Mouse (Mus musculus) midbrain, embryonic 14.5 days (tissue): ENCODE results near the gene Kctd15. TPM values are rescaled to one million over a fixed set of nuclear protein-coding genes. Genes with fewer than 3 reads are reported as not detected.

Experiments
- ATAC-seq: fragments of 200-750 bp; cut with Nextera tagmentation; 2 replicates; pipeline ENCODE4 v1.8.0; 2017; ENCODE audit warnings: moderate number of reproducible peaks, moderate library complexity; ENCODE audit not compliant: low FRiP score, low TSS enrichment
- DNase-seq: peaks from one replicate; pipeline ENCODE4 v3.0.0-alpha.2; 2015
- H3K27ac ChIP-seq: fragments of 300-500 bp; sonication (generic); replicated peaks from 2 replicates; pipeline ENCODE4 v1.5.1; 2014; ENCODE audit warnings: mild to moderate bottlenecking, low read depth, low read length, moderate library complexity
- H3K27me3 ChIP-seq: fragments of 300-500 bp; sonication (generic); 2 replicates; pipeline ENCODE4 v1.6.1; 2014; ENCODE audit warnings: low read length, control low read depth, mixed read lengths; ENCODE audit not compliant: control insufficient read depth, insufficient read depth
- H3K36me3 ChIP-seq: fragments of 300-500 bp; sonication (generic); 2 replicates; pipeline ENCODE4 v1.6.1; 2014; ENCODE audit warnings: low read length, control low read depth; ENCODE audit not compliant: control insufficient read depth, insufficient read depth
- H3K4me1 ChIP-seq: fragments of 300-500 bp; sonication (generic); 2 replicates; pipeline ENCODE4 v1.6.1; 2014; ENCODE audit warnings: mild to moderate bottlenecking, antibody characterized with exemption, low read length, control low read depth; ENCODE audit not compliant: control insufficient read depth, insufficient read depth
- H3K4me2 ChIP-seq: fragments of 300-500 bp; sonication (generic); 2 replicates; pipeline ENCODE4 v1.6.1; 2014; ENCODE audit warnings: mild to moderate bottlenecking, low read length, moderate library complexity
- H3K4me3 ChIP-seq: fragments of 300-500 bp; sonication (generic); replicated peaks from 2 replicates; pipeline ENCODE4 v1.5.1; 2014; ENCODE audit warnings: low read depth, low read length
- H3K9ac ChIP-seq: fragments of 300-500 bp; sonication (generic); replicated peaks from 2 replicates; pipeline ENCODE4 v1.6.1; 2014; ENCODE audit warnings: mild to moderate bottlenecking, low read length, moderate library complexity
- H3K9me3 ChIP-seq: fragments of 300-500 bp; sonication (generic); 2 replicates; pipeline ENCODE4 v1.6.1; 2016; ENCODE audit warnings: low read length, control low read depth, mixed read lengths; ENCODE audit not compliant: control insufficient read depth
- WGBS: fragments of 180-500 bp; shearing (Covaris S2); extraction: QIAGEN DNeasy Blood & Tissue Kit; methylation state at CpG from one replicate; pipeline ENCODE4 v1.1.7; 2014; 5-methylcytosine and 5-hydroxymethylcytosine counted together
- polyA plus RNA-seq: library from polyadenylated mRNA; unstranded; fragments of >200 nt; fragmentation: Nextera tagmentation; extraction: Ambion mirVana; gene quantifications from 2 replicates; pipeline ENCODE4 v1.2.1, GENCODE M21; 2014

Kctd15 gene
- polyA plus RNA-seq, 1 experiment from 2014 or later, result 17.5 TPM

DNA sequence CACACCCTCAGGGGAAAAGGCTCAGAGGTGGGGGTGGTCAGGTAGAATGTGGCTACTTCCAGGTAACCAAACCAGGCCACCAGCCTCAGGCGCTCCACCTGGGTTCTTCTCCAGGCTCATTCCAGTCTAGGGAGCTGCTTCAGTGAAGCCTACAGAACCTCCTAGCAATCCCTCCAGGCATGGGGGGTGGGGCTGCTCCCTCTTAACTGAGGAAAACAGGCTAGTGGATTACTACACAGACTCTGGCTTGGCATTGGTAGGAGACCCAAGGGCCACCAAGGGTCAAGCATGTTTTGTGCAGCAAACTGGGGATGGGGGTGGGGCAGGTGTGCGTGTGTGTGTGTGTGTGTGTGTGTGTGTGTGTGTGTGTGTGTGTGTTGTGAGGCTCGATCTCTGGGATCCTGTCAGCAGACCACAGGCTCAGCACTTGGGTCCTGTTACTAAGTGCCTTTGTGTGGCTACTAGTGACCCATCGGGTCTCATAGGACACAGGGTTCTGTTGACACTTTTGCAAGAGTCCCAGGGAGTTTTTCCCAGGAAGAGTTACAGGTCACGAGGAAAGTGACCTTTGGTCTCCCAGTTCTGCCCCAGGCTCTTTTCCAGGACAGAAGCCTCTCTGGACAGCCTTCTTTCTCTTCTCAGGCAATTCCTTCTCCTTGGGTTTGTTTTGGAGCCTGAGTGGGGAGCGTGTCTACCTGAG lies 3.0 kb upstream of the Kctd15 start:
- Histone ChIP-seq H3K27me3 (no peaks in the 10 kb centered on the region), H3K9me3 (no peaks in the 10 kb centered on the region), H3K36me3 (no peaks in the 10 kb centered on the region), H3K9ac (no peak overlapping the region), H3K4me3 (no peak overlapping the region), H3K4me1 (peaks cover 15% of the 10 kb centered on the region), H3K4me2 (no peak overlapping the region), H3K27ac (no peak overlapping the region)
- 75% methylated on average over 6 of the region's 6 CpGs for WGBS
- no peak for DNase-seq
- ATAC-seq, result no peak

DNA sequence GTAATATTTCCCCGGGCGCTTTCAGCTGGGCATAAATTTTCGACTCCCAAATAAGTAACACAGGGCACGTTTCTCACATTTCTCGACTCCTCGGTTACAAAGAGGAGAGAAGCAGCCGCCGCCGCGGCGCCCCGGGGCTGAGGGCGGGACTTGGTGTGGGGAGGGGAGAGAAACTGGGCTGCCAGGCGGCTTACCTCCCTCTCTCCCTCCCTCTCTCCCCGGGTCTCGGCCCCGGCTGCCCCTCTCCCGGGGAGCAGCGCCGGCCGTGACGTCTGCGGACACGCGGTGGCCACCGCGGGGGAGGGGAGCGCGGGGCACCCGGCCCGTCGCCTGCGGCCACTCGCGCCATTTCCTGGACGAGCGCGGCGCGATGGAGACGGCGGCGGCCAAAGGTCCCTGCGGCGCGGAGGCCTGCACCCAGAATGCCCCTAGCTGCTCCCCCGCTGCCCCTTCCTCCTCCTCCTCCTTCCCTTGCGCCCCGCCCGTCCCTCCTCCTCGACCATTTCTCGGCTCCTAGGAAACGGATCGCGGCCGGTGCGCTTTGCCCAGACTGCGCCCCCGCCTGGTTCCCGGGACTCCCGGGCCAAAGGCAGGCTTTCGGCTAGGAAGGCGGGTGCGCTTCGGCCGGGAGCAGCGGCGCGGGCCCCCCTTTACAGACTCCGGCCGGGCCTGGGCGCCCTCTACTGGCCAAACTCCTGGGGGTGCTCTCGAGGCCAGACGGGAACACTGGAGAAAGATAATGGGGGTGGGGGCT lies 1.3 kb downstream of the Kctd15 start:
- peak overlapping the region; percentile 100 for H3K27ac ChIP-seq
- DNase-seq, result peak; percentile 96
- under 1% methylated on average over 57 of the region's 74 CpGs for WGBS
- H3K9ac ChIP-seq, result peak overlapping the region; percentile 98
- H3K9me3 ChIP-seq, result no peaks in the 10 kb centered on the region
- peaks cover 27% of the 10 kb centered on the region for H3K4me1 ChIP-seq
- H3K36me3 ChIP-seq, result no peaks in the 10 kb centered on the region
- peak overlapping the region; percentile 93 for H3K4me2 ChIP-seq
- peak; percentile 79 for ATAC-seq
- peak overlapping the region; percentile 84 for H3K4me3 ChIP-seq
- H3K27me3 ChIP-seq, result no peaks in the 10 kb centered on the region

DNA sequence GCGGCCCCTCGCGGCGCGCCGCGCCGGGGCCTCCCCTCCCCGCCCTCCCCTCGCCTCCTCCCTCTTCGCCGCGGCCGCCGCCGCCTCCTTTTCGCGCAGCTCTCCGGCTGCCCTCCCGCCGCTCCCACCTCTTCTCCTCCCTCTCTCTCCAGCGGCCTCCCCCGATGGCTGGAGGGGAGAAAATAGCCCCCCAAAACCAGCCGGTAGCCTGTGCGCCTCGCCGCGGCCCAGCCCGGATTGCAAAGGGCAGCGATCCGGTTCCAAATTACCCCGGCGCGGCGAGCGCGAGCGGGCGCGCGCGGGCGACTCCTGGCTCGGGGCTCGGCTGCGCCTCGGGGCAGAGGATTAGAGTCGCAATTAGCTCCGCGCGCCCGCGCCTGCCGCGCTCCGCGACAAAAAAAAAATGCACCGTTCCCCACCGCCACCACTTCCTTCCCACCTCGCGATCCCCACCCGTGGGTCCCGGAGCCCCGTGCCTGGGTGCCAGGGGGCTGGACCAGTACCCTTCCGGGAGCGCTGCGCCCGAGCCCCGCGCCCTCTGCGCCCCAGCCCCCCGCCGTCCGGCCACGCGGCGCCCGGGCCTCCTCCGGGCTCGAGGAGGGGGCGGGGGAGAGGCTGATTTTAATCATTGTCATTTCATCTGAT lies 2.0 kb downstream of the Kctd15 start:
- Histone ChIP-seq H3K4me1 (peaks cover 30% of the 10 kb centered on the region), H3K36me3 (peaks cover 6% of the 10 kb centered on the region), H3K9me3 (no peaks in the 10 kb centered on the region), H3K4me2 (peak overlapping the region; percentile 93), H3K27ac (peak overlapping the region; percentile 100), H3K9ac (peak overlapping the region; percentile 98), H3K27me3 (no peaks in the 10 kb centered on the region), H3K4me3 (peak overlapping the region; percentile 84)
- peak; percentile 91 for DNase-seq
- WGBS, result under 1% methylated on average over 64 of the region's 81 CpGs
- peak; percentile 51 for ATAC-seq

DNA sequence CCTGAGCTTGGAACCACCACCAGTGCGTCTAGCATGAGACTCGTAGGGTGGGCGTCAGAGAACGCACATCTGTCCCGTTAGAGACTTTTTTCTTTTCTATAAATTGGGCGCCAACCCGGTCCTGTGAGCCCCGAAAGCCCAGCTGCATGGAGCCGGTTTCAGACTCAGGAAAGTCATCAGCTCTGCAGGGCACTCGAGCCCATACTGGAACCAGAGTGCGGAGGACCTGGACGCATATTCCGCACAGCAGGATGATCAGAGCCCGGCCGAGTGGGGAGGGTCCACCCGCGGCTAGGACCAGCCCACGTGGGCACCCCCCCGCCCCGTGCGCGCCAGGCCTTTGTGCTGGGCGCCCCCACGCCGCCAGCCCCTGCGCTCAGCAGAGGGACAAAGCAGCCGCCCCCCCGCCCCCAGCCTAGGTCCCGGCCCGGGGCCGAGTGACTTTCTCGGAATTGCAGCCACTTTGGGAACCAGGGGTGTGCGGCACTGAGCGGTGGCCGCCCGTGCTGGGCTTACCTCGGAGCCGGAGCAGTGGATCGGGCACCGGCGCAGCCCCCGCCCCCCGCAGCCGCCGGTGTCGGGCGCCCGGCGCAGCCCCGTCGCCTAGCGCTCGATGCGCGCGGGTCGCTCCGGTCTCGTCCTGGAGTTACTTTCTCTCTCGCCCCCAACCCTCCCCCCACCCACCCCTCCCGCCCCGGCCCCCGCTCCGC lies 2.6 kb downstream of the Kctd15 start:
- DNase-seq, result peak; percentile 78
- H3K9me3 ChIP-seq, result no peaks in the 10 kb centered on the region
- H3K27ac ChIP-seq, result peak overlapping the region; percentile 100
- peak overlapping the region; percentile 93 for H3K4me2 ChIP-seq
- WGBS, result under 1% methylated on average over 52 of the region's 64 CpGs
- peaks cover 31% of the 10 kb centered on the region for H3K4me1 ChIP-seq
- no peaks in the 10 kb centered on the region for H3K27me3 ChIP-seq
- peak; percentile 54 for ATAC-seq
- H3K4me3 ChIP-seq, result peak overlapping the region; percentile 84
- peak overlapping the region; percentile 98 for H3K9ac ChIP-seq
- peaks cover 12% of the 10 kb centered on the region for H3K36me3 ChIP-seq

DNA sequence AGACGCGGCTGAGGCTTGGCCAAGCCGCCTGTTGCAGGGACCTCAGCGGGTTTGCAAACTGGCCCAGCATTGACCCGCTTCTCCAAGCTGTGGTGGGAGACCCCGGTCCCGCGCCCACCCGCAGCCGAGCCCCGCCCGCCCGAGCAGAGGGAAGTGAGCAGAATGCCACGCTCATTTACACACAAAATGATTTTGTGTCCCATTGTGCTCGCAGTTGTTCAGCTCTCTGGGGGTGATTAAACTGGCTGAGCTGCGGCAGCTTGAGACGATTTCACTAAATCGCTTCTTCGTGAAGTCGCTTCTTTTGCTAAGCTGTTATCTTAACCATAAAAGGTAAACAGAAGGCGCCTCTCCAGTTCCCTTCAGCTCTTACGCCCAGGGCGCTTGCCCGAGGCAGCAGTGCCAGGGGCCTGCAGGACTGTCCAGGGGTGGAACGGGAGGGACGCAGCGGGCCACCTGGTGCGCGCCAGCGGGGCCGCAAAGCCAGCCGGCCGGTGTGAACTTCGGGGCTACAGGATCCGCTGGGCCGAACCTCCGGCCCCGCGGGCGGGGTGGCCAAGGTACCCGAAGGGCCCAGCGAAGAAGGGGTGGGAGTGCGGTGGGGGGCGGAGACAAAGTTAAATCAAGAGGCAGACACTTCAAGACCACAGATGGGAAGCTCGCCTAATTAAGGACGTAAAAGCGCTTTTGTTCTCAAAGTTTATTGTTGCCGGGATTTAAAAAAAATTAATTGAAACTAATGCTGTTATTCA lies 3.6 kb downstream of the Kctd15 start:
- ATAC-seq (no peak), DNase-seq (peak; percentile 68)
- H3K27ac ChIP-seq, result peak overlapping the region; percentile 100
- no peaks in the 10 kb centered on the region for H3K27me3 ChIP-seq
- H3K4me1 ChIP-seq, result peaks cover 31% of the 10 kb centered on the region
- H3K4me3 ChIP-seq, result peak overlapping the region; percentile 84
- peak overlapping the region; percentile 98 for H3K9ac ChIP-seq
- H3K36me3 ChIP-seq, result peaks cover 22% of the 10 kb centered on the region
- no peaks in the 10 kb centered on the region for H3K9me3 ChIP-seq
- H3K4me2 ChIP-seq, result peak overlapping the region; percentile 93
- WGBS, result under 1% methylated on average over 48 of the region's 48 CpGs

DNA sequence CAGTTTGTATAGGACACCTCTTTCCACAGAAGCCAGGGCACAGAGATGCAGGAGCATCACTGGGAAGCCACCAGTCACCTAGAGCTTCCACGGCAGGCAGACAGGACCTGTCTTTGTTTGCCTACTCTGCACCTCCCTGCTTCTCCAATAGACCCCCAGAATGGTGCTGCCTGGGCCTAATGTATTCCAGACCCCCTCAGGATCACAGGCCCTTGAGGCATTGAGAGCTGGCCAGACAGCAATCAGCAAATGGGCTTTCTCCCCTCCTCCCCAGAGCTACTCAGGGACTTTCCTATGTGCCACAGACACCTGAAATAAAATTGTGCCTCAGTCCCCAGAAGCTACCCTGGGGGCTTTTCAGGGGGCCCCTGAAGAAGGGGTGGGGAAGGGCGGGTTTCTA lies 5.2 kb downstream of the Kctd15 start:
- ATAC-seq, result no peak
- H3K4me3 ChIP-seq, result peak overlapping the region; percentile 84
- no peaks in the 10 kb centered on the region for H3K27me3 ChIP-seq
- WGBS, result 32% methylated on average over 2 of the region's 2 CpGs
- H3K27ac ChIP-seq, result peak overlapping the region; percentile 66
- peak overlapping the region; percentile 93 for H3K4me2 ChIP-seq
- H3K9me3 ChIP-seq, result no peaks in the 10 kb centered on the region
- no peak for DNase-seq
- peaks cover 30% of the 10 kb centered on the region for H3K4me1 ChIP-seq
- H3K36me3 ChIP-seq, result peaks cover 36% of the 10 kb centered on the region
- H3K9ac ChIP-seq, result peak overlapping the region; percentile 45; the same call in 1 of the 2 replicates

DNA sequence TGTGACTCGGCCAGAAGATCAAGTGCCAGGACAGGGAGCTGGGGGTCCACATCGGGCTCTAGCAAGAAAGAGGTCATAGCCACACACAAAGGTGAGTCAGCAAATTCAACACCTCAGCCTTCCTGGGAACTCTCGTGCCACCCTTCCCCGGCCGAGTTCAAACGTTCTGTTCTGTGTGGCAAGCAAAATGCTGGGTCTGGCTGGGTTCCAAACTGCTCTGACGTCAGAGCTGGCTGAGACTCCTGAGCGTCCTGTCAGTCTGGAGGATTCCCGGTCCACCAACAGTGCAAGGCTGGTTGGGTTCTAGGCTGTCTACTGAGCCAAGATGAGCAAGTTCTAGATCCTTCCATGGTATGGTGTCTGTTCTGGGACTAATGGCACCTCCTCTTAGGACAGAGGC lies 9.5 kb downstream of the Kctd15 start:
- Histone ChIP-seq H3K36me3 (peaks cover 62% of the 10 kb centered on the region), H3K4me2 (no peak overlapping the region), H3K27ac (no peak overlapping the region), H3K4me3 (no peak overlapping the region), H3K27me3 (no peaks in the 10 kb centered on the region), H3K9ac (no peak overlapping the region), H3K4me1 (peaks cover 25% of the 10 kb centered on the region), H3K9me3 (no peaks in the 10 kb centered on the region)
- WGBS, result 70% methylated on average over 9 of the region's 9 CpGs
- DNase-seq (peak; percentile 56), ATAC-seq (no peak)
